Mouse (Mus musculus): ENCODE measurements around the gene Plcb1. TPM values are rescaled to one million over a fixed set of nuclear protein-coding genes. Genes with fewer than 3 reads are reported as not detected.

Plcb1 gene
- polyA plus RNA-seq, 1 experiment from 2014 or later: 6.7 TPM

- 92% methylated on average over 4 of the region's 4 CpGs for WGBS
- no peak overlapping the region for H3K4me3 ChIP-seq
- DNase-seq (ENCODE audit: low spot score): no peak
- H3K4me1 ChIP-seq (replicated peaks): no peaks in the 10 kb centered on the region
- H3K27ac ChIP-seq: no peak overlapping the region
- no peaks in the 10 kb centered on the region for H3K27me3 ChIP-seq (ENCODE audit: insufficient read depth, poor library complexity, severe bottlenecking)
- H3K9me3 ChIP-seq: no peaks in the 10 kb centered on the region
- H3K36me3 ChIP-seq: no peaks in the 10 kb centered on the region
Measured at GRCm38 (mm10) chr2:135161673-135162072, 375.8 kb downstream of the Plcb1 start.

GRCm38 (mm10) chr2:135165512-135165911, 379.6 kb downstream of the Plcb1 start:
- H3K27me3 ChIP-seq (ENCODE audit: insufficient read depth, poor library complexity, severe bottlenecking): no peaks in the 10 kb centered on the region

GRCm38 (mm10) chr2:135175544-135175943, 389.7 kb downstream of the Plcb1 start:
- Histone ChIP-seq H3K36me3 (no peaks in the 10 kb centered on the region), H3K4me3 (no peak overlapping the region), H3K27ac (no peak overlapping the region), H3K27me3 (ENCODE audit: insufficient read depth, poor library complexity, severe bottlenecking) (no peaks in the 10 kb centered on the region), H3K9me3 (no peaks in the 10 kb centered on the region), H3K4me1 (replicated peaks) (no peaks in the 10 kb centered on the region)
- DNase-seq (ENCODE audit: low spot score): no peak
- 84% methylated on average over 4 of the region's 4 CpGs for WGBS

More at GRCm38 (mm10) chr2:135165512-135165911, 379.6 kb downstream of the Plcb1 start:
- Histone ChIP-seq H3K4me1 (replicated peaks) (no peaks in the 10 kb centered on the region), H3K4me3 (no peak overlapping the region), H3K9me3 (no peaks in the 10 kb centered on the region), H3K27ac (no peak overlapping the region), H3K36me3 (no peaks in the 10 kb centered on the region)
- DNase-seq (ENCODE audit: low spot score): no peak
- 85% methylated on average over 3 of the region's 3 CpGs for WGBS

- Histone ChIP-seq H3K4me3 (no peak overlapping the region), H3K27me3 (ENCODE audit: insufficient read depth, poor library complexity, severe bottlenecking) (no peaks in the 10 kb centered on the region), H3K36me3 (no peaks in the 10 kb centered on the region), H3K4me1 (replicated peaks) (no peaks in the 10 kb centered on the region), H3K27ac (no peak overlapping the region), H3K9me3 (no peaks in the 10 kb centered on the region)
- 86% methylated on average over 6 of the region's 6 CpGs for WGBS
- no peak for DNase-seq (ENCODE audit: low spot score)
Measured at GRCm38 (mm10) chr2:135187659-135188058, 401.8 kb downstream of the Plcb1 start.

- H3K4me3 ChIP-seq: no peak overlapping the region
- H3K27ac ChIP-seq: no peak overlapping the region
- DNase-seq (ENCODE audit: low spot score): no peak
- no peaks in the 10 kb centered on the region for H3K9me3 ChIP-seq
- no peaks in the 10 kb centered on the region for H3K36me3 ChIP-seq
- H3K4me1 ChIP-seq (replicated peaks): peaks cover 5% of the 10 kb centered on the region
- 82% methylated on average over 3 of the region's 3 CpGs for WGBS
- H3K27me3 ChIP-seq (ENCODE audit: insufficient read depth, poor library complexity, severe bottlenecking): no peaks in the 10 kb centered on the region
Measured at GRCm38 (mm10) chr2:135200830-135201229, 415.0 kb downstream of the Plcb1 start.

- H3K4me1 ChIP-seq (replicated peaks): peaks cover 5% of the 10 kb centered on the region
- H3K9me3 ChIP-seq: no peaks in the 10 kb centered on the region
- H3K4me3 ChIP-seq: no peak overlapping the region
- 89% methylated on average over 4 of the region's 4 CpGs for WGBS
- H3K36me3 ChIP-seq: no peaks in the 10 kb centered on the region
- DNase-seq (ENCODE audit: low spot score): no peak
- H3K27ac ChIP-seq: no peak overlapping the region
- H3K27me3 ChIP-seq (ENCODE audit: insufficient read depth, poor library complexity, severe bottlenecking): no peaks in the 10 kb centered on the region
Measured at GRCm38 (mm10) chr2:135202390-135202789, 416.5 kb downstream of the Plcb1 start.

GRCm38 (mm10) chr2:135204141-135205120, 418.6 kb downstream of the Plcb1 start:
- H3K36me3 ChIP-seq: no peaks in the 10 kb centered on the region
- H3K27ac ChIP-seq: no peak overlapping the region
- H3K4me3 ChIP-seq: no peak overlapping the region
- H3K27me3 ChIP-seq (ENCODE audit: insufficient read depth, poor library complexity, severe bottlenecking): no peaks in the 10 kb centered on the region
- peaks cover under 1% of the 10 kb centered on the region; the same call in 1 of the 2 replicates for H3K4me1 ChIP-seq (replicated peaks)
- no peaks in the 10 kb centered on the region for H3K9me3 ChIP-seq
- DNase-seq (ENCODE audit: low spot score): no peak
- WGBS: 80% methylated on average over 11 of the region's 11 CpGs

- Histone ChIP-seq H3K4me3 (no peak overlapping the region), H3K27ac (no peak overlapping the region), H3K36me3 (no peaks in the 10 kb centered on the region), H3K4me1 (replicated peaks) (no peaks in the 10 kb centered on the region), H3K27me3 (ENCODE audit: insufficient read depth, poor library complexity, severe bottlenecking) (no peaks in the 10 kb centered on the region), H3K9me3 (no peaks in the 10 kb centered on the region)
- no peak for DNase-seq (ENCODE audit: low spot score)
- WGBS: 92% methylated on average over 1 of the region's 1 CpGs
Measured at GRCm38 (mm10) chr2:135208890-135209289, 423.0 kb downstream of the Plcb1 start.

GRCm38 (mm10) chr2:135214746-135215448, 429.0 kb downstream of the Plcb1 start:
- H3K27me3 ChIP-seq (ENCODE audit: insufficient read depth, poor library complexity, severe bottlenecking): no peaks in the 10 kb centered on the region
- 51% methylated on average over 4 of the region's 4 CpGs for WGBS

GRCm38 (mm10) chr2:135219406-135219805, 433.5 kb downstream of the Plcb1 start:
- Histone ChIP-seq H3K4me3 (no peak overlapping the region), H3K27ac (no peak overlapping the region), H3K4me1 (replicated peaks) (no peaks in the 10 kb centered on the region), H3K27me3 (ENCODE audit: insufficient read depth, poor library complexity, severe bottlenecking) (no peaks in the 10 kb centered on the region), H3K9me3 (no peaks in the 10 kb centered on the region), H3K36me3 (no peaks in the 10 kb centered on the region)
- no peak for DNase-seq (ENCODE audit: low spot score)
- WGBS: 84% methylated on average over 3 of the region's 3 CpGs

More at GRCm38 (mm10) chr2:135214746-135215448, 429.0 kb downstream of the Plcb1 start:
- no peaks in the 10 kb centered on the region for H3K9me3 ChIP-seq
- no peak for DNase-seq (ENCODE audit: low spot score)
- no peak overlapping the region for H3K4me3 ChIP-seq
- no peak overlapping the region for H3K27ac ChIP-seq
- H3K4me1 ChIP-seq (replicated peaks): no peaks in the 10 kb centered on the region
- no peaks in the 10 kb centered on the region for H3K36me3 ChIP-seq

- H3K36me3 ChIP-seq: no peaks in the 10 kb centered on the region
- 60% methylated on average over 3 of the region's 3 CpGs for WGBS
- no peaks in the 10 kb centered on the region for H3K4me1 ChIP-seq (replicated peaks)
- H3K4me3 ChIP-seq: no peak overlapping the region
- no peak overlapping the region for H3K27ac ChIP-seq
- H3K9me3 ChIP-seq: no peaks in the 10 kb centered on the region
- no peaks in the 10 kb centered on the region for H3K27me3 ChIP-seq (ENCODE audit: insufficient read depth, poor library complexity, severe bottlenecking)
- DNase-seq (ENCODE audit: low spot score): no peak
Measured at GRCm38 (mm10) chr2:135225604-135226025, 439.7 kb downstream of the Plcb1 start.

GRCm38 (mm10) chr2:135230262-135230661, 444.4 kb downstream of the Plcb1 start:
- no peak for DNase-seq (ENCODE audit: low spot score)
- no peak overlapping the region for H3K4me3 ChIP-seq
- 92% methylated on average over 3 of the region's 3 CpGs for WGBS
- H3K4me1 ChIP-seq (replicated peaks): no peaks in the 10 kb centered on the region
- H3K9me3 ChIP-seq: no peaks in the 10 kb centered on the region
- no peaks in the 10 kb centered on the region for H3K27me3 ChIP-seq (ENCODE audit: insufficient read depth, poor library complexity, severe bottlenecking)
- H3K27ac ChIP-seq: no peak overlapping the region
- no peaks in the 10 kb centered on the region for H3K36me3 ChIP-seq
